Mouse (Mus musculus) right cerebral cortex, postnatal 10 days (tissue): ENCODE measurements at regions not wholly inside any gene's neighbourhood (a gene's known extent, or its start where the extent isn't known, plus 50 kb on each side); places are given as distances from the start of the nearest gene placed in this dataset.
"Not testable (repeated sequence)": the region's sequence is repeated elsewhere in the genome, so short reads cannot be mapped to it uniquely, and the experiment has no call there.

Experiments
- DNase-seq, 2 experiments: peaks; one replicate each; pipeline ENCODE4 v3.0.0; 2021; ENCODE audit warnings: low spot score in 2 of 2

DNA sequence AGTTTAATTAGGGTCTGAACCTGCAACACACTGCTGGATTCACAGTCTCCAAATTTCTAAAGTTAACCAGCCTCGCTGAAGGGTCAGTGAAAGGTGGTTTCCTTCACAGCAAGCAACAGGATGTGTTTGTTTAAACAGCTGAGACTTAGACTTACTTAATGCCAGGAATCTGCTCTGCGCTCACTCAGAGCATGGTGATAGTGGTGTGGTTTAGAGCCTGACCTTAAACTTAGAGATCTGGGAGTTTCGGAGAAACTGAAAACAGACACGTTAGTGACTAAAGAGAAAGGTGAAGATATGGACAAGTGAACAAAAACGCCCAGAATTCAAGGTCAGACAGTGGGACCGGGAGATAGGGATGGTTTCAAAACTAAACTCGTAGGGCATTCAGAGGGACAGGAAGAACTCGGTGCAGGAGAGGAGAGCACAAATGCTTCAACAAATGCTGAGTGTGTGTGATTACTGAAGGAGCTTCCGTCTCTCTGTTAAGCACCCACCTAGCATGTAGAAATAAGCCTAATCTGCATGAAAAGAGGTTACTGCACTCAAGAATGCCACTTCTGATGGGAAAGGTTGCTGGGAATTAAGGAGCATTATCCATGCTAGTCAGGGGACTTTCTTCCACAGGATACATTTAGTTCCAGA lies 97.2 kb upstream of the Ifngr1 start:
- no peak for DNase-seq

DNA sequence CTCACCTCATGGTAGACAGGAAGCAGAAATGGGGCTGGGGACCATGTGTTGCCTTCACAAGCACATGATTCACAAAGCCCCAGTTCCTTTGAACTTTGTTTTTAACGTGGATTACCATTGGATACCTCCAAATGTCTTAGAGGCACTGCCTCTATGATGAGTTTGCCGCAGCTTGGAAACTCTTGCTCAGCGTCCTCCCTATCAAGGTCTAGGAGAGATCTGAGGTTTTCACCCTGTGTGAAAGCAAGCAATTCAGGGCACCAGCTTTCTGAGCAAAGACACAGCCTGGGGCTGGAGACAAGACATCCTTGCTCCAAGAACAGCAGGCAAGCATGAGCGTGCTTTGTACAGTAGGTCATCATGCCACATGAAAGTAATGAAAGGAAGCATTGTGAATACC lies 93.6 kb upstream of the Ifngr1 start:
- DNase-seq = no peak

DNA sequence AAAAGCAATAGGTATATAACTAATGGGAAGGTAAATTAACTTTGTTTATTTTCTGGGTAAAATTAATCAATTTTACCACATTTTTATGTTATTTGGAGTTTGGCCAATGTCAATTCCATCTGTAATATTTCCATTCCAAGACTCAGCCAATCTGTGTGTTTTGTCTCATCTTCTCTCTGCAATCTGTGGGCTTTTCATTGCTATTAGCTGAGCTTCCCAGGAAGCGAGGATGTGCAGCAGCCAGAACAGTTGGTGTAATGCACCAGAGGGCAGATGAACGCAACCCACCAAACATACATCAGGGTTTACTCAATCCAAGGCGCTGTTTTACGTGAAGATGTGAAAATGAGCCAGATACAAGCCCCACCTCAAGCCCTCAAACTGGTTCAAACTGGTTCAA lies 88.9 kb upstream of the Ifngr1 start:
- DNase-seq = no peak

DNA sequence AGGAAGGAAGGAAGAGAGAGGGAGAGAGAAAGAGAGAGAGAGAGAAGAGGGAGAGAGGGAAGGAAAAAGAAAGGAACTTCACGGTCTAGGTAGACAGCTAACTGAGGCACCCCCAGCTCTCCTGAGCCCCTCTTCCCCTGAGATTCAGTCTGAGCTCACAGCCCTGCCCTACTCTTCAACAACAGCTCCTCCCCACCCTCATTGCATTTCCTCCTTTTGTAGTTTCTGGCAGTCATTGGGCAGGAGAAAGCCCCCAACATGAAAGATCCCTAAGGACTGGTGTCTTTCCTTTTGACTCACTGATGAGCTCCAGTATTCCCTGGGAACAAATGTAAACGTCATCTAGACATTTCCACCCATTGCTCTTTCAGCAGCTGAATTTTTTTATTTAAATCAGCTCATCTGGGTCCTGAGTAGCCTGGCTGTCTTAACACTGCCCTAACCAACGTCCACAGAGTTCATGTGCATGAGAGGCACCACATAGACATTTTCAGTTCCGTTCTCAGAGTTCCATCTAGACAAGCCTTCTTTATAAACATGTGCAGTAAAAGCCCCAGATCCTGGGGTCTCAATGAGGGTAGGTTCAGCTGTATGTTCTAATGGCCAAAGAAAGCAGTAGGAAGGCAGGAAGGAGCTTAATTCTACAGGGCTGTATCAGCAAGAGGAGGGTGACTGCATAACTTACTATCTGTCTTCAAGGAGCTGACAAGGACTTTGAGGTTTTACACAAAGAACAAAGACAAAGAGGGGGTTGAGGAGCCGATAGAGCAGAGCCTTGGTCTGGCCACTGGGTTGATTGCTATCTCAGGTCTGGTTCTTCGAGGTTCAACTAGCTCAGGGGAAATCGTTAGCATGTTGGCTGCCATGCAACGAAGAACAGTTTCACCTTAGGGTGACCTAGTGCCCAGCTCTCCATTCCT lies 87.6 kb upstream of the Ifngr1 start:
- no peak for DNase-seq

DNA sequence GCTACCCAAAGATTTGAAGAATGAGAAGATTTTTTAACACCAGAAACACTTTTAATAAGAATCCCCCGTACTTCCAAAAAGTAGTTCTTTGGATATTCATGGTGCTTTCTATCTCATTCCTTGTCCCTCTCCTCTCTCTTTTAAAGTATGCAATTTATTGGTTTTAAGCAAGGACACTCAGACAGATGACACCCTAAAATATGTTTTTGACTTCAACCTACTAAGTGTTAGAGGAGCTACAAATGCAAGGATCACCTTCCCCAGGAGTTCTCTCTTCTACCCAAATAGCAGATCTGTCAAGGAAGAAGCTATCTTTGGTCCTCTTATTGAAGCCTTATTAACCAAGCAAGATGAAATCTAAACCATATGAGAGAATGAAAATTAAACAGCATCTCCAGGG lies 86.6 kb upstream of the Ifngr1 start:
- no peak for DNase-seq

DNA sequence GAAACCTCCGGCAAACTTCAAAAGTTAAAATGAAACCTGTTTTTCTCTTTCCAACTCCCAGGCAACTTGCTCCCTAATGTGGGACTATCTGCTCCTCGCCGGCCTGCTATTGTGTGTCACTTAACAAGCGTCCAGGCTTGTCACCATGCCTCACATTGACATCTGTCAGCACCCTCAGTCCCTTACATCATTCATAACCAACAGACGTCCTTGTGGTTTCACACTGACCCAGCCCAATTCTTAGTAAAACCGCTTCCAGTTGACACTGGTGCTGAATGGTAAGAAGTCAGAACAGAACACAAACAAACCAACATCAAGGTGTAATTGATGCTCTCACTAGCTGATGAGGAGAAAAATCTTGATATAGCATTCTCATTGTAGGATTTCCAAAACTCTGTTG lies 85.8 kb upstream of the Ifngr1 start:
- DNase-seq = no peak

DNA sequence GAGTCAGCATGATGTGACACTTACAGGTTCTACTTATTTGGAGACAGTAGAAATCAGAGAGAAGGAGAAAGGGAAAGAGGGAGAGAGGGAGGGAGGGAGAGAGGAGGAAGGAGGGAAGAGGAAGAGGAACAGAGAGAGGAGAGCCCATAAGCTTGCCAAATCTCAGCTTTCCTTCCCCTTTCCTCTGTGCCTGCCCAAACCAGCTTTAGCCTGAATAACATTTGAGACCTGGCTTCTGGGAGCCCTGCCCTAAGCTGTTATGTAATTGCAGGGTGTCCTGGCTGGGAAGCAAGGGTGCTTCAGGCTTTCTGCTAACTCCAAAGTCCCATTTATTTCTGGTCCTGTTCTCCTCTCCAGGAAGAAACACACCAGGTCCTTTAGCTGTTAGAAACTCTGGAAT lies 85.3 kb upstream of the Ifngr1 start:
- no peak for DNase-seq

DNA sequence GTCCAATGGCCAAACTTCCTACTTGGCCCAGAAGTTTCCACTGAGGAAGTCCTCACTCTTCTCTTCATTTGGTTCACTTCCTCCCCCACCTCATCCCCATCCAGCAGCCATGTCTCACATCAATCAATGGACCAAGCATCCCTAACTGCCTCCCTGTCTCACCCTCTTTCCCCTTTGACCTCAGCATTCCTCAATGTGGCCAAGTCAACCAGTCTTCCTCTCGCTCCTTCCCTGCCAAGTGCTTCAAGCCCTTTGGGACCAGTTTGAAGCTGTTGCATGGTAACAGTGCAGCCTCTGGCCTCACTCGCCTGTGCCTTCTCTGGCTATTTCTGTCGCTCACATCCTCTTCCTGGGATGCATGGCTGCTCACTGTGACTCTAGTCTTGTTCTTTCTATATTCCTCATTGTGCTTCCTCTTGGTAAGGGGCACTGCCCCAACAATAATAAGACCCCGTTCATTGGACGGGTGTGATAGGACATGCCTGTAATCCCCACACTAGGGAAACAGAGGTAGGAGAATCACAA lies 83.5 kb upstream of the Ifngr1 start:
- no peak for DNase-seq

DNA sequence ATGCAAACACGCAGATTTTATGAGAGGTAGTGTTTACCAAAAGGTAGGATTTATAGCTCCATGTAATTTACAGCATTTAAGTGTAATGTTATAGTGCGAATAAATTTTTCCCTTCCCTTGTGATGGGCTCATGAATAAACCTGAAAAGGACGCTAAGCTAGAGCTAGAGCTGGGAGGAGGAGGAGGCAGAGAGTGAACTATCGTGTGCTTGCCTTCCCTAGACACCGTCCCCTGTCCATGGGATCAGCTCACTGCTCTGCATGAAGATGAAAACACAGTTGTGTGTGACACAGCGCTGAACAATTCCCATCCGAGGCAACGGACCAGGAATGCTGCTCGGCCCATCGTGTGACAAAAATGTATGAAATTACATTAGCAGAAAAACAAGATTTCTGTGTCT lies 81.7 kb upstream of the Ifngr1 start:
- DNase-seq = no peak

DNA sequence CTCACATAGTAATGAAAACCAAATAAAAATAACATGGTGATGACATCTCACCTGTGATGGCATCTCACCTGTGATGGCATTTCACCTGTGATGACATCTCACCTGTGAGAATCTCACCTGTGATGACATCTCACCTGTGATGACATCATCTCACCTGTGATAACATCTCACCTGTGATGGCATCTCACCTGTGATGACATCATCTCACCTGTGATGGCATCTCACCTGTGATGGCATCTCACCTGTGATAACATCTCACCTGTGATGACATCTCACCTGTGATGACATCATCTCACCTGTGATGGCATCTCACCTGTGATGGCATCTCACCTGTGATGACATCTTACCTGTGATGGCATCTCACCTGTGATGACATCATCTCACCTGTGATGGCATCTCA lies 77.4 kb upstream of the Ifngr1 start:
- DNase-seq = not testable (repeated sequence)

DNA sequence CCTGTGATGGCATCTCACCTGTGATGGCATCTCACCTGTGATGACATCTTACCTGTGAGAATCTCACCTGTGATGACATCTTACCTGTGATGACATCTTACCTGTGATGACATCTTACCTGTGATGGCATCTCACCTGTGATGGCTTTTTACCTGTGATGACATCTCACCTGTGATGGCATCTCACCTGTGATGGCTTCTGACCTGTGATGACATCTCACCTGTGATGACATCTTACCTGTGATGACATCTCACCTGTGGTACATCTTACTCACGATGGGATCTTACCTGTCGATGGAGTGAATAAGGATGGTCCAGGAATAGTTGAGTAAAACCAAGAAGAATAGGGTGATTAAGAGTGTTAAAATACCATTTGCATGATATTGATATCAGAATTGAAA lies 76.9 kb upstream of the Ifngr1 start:
- DNase-seq = no peak

DNA sequence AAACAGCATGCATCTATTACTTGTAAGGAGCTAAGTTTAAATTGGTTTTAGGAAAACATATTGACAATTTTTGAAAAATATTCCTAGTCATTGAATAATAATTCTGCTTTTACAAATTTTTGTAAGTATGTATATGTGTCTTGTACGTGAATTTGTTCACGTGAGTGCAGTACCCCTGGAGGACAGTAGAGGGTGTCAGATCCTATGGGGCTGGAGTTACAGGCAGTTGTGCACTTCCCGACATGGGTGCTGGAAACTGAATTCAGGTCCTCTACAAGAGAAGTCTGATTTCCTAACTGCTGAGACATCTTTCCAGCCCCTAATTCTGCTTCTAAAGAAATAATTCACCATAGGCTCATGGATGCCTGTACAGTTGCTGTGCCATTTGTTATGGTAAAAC lies 75.7 kb upstream of the Ifngr1 start:
- DNase-seq = no peak

DNA sequence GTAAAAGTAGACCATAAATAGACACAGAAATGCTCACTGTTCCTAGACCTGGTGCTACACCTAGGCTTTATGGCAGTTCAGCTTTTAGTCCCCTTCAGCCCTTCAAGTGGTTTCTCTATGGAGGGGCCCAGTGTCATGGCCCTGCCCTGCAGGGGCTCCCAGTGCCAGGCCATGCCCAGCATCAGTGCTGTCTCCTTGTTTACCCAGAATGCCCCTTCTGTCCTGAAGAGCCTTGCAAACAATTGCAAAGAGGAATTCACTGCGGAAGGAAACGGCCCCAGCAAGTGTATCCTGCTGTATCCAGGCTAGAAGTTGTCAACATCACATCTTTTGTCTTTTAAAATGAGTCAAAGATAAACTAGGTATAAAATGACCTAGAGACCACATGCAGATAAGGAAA lies 74.7 kb upstream of the Ifngr1 start:
- DNase-seq = no peak

DNA sequence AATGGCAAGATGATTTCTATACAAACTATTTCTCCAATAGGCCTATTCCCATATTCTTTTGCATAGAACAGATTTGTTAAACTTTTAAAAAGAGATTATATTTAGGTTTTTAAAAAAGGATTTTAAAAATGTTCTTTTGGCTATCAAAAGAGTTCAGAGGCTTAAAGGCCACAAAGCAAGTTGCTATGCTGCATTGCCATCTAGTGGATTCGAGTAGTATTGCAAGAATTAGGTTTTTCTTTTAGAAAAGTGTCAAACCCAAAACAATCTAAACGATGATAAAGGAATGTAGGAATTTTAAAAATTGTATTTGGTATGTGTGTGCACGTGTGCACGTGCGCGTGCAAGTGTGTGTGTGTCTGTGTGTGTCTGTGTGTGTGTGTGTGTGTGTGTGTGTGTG lies 73.0 kb upstream of the Ifngr1 start:
- DNase-seq = no peak

DNA sequence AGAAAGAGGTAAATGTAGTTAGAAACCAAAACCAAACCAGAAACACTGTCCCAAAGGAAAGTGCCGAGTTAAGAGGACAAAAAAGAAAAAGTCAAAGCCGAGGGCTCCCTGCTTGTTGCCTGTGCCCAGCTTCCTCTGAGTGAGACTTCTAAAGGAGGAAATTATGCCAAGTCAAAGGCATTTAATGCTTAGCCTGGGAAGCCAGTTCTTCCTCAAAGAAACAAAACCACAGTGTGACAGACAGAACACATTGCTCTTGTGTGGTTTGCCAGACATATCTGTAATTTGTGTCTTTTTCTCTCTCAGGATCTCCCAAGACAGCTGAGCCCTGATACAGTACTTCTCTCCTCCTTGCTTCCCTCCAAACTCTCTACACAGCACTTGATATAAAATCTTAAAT lies 69.6 kb upstream of the Ifngr1 start:
- DNase-seq = no peak

DNA sequence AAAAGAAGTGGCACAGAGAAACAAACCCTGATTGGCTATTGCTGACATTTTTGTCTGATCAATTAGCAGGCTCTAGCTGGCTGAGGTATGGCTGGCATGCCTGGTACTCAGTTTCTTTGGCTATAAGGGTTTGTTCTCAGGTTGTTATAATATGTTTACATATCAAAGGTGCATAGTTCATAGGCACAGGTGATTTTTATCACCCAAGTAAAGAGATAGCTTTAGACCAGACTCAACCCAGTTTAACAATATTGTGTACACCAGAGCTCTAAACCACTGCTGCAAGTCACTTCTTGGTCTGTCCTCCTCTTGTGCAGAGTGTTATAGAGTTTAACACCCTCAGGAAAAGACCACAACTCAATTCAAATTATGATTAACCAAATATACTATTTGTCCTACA lies 65.8 kb upstream of the Ifngr1 start:
- DNase-seq = no peak

DNA sequence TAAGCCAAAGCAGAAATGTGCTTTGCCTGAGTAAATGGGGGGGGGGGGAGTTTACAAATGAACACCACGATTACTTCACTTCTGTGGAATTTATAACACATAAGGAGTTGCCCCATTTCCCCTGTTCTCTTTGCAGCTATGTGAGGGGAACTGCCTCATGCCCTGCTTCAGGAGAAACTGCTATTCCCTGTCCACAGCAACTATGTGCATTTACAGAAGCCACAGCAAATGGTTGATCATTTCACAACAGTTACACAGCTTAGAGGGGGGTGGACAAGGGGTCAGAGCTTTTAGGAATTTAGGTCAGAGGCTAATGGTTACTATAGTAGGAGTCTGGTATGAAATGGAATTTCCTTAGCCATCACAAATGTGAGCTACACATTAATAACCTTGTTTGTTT lies 65.4 kb upstream of the Ifngr1 start:
- no peak for DNase-seq

DNA sequence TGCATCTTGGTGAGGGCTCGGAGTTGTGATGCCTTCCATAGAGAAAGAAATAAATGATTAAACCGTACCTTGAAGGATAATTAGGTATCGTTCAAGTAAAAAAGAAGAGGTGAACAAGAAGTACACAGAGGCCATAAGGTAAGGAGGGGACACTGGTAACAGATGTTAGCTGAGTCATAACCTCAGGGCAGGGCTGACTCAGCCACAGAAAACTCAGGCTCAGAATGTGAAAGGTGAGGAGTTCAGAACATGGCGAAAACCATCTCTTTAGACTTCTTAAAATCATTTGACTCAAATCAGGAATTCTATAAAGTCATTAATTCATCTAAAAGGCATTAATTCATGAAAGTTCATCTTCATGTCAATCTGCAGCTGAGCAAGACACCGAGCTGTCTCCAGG lies 62.1 kb upstream of the Ifngr1 start:
- DNase-seq = no peak

DNA sequence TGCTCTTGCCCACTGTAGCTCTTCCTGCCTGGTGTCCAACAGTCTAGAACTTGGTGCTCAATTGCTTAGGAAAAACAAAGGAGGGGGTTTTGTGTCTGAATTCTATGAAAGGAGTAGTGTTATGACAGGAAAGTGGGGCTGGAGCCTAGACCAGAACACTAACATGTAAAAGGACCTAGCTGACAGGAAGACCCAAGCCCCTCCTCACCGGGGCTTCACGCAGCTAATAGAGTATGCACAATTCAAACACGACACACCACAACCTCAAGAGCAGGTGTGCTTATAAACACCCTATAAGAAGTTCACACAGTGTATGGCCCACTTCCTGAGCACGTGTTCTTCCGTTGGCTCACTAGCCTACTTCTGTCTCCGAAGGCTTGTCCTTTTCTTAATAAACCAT lies 61.7 kb upstream of the Ifngr1 start:
- no peak for DNase-seq

DNA sequence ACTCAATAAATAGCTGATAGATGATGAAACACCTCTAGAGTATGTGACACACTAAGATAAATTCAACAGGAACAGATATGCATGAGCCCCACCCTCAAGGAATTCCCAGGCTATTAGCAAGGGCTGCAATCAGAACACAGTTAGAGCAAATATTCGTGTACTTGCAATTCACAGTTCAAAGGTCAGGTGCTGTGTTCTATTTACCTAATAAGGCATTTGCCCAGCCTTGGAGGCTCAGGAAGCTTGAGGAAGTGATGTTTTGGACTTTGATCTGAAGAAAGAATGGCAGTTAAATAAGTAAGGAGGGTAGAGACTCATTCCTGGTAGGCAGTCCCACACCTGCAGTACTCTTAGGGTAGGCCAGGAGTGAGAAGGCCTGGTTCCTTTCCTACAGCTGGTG lies 60.3 kb upstream of the Ifngr1 start:
- DNase-seq = no peak

DNA sequence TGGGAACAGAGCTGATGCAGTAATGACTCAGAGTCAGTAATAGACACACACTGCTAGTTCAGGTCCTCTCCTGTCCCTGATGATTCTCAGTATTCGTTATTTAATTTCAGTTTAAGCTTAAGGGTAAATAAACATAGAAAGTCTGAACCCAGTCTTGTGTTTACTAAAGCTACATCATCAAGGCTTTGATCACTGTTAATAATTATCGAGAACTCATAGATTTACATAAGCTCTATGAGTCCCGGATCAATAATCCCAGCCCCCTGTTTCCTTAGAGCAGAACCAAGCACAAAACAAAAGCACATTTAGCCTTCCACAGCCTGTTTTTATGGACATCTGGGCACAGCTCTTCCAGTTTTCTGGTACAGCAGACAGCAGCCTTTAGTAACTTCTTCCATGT lies 59.0 kb upstream of the Ifngr1 start:
- no peak for DNase-seq

DNA sequence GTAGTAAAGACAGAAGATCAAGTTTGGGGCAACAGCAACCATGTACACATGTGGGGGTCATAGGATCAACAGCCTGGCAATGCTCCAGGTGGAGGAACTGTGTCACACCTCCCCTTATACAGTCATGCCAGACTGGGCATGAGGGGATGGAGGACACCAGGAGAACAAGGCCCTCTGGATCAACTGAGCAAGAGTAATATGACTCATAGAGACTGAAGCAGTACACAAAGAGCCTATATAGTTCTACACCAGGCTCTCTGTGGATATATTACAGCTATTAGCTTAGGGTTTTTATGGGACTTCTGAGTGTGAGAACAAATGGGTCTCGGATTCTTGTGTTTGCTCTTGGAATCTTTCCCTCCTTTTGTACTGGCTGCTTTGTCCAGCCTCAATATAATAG lies 57.9 kb upstream of the Ifngr1 start:
- DNase-seq = no peak
